Mouse (Mus musculus): ENCODE data around the gene Hist1h4c. TPM values are rescaled to one million over a fixed set of nuclear protein-coding genes. Genes with fewer than 3 reads are reported as not detected.

The Hist1h4c gene
- polyA plus RNA-seq (2017; shearing (Covaris generic)), result 1 to 10 TPM; 3.3 to 6.0 TPM

DNA sequence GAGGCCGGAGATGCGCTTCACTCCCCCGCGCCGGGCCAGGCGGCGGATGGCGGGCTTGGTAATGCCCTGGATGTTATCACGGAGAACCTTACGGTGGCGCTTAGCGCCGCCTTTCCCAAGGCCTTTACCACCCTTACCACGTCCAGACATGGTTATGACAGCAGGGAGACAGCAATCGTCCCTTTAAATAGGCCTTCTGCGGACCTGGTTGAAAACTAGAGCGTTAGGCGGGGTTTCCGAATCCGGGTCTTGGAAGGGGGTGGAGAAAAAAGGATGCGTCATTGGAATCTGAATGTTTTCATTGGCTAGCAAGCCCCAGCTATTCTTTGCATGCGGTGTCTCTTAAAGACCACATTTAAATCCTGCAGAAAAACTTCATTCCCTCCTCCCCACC, at the start of gene Hist1h4c:
TSS of gene Hist1h4c (minus strand) at position 155 of the 394 bp plus-strand sequence.

DNA sequence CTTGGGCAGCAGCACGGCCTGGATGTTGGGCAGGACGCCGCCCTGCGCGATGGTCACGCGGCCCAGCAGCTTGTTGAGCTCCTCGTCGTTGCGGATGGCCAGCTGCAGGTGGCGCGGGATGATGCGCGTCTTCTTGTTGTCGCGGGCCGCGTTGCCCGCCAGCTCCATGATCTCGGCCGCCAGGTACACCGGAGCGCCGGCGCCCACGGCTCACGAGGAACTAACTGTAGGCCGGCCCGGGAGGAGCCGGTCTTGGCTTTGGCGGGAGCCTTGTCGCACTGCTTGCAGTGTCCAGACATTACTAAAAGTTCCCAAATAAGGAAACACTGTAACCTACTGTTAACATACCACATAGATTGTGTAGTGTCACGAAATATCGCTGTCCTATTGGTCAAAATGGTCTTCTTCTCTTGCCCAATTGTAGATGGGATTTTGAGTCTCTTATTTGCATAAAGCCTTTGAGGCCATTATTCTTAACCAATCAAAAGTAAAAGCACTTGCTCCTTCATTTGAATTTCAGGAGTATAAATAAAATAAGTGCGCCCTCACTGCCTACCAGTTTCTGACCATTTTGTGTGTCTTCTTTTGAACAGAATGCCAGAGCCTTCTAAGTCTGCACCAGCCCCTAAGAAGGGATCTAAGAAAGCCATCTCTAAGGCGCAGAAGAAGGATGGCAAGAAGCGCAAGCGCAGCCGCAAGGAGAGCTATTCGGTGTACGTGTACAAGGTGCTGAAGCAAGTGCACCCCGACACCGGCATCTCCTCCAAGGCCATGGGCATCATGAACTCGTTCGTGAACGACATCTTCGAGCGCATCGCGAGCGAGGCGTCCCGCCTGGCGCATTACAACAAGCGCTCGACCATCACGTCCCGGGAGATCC, 48.2 kb upstream of the Hist1h4c start, which contains the start of gene Hist1h2bb:
TSS of gene Hist1h2bb (plus strand) at position 534 of the 880 bp plus-strand sequence.

DNA sequence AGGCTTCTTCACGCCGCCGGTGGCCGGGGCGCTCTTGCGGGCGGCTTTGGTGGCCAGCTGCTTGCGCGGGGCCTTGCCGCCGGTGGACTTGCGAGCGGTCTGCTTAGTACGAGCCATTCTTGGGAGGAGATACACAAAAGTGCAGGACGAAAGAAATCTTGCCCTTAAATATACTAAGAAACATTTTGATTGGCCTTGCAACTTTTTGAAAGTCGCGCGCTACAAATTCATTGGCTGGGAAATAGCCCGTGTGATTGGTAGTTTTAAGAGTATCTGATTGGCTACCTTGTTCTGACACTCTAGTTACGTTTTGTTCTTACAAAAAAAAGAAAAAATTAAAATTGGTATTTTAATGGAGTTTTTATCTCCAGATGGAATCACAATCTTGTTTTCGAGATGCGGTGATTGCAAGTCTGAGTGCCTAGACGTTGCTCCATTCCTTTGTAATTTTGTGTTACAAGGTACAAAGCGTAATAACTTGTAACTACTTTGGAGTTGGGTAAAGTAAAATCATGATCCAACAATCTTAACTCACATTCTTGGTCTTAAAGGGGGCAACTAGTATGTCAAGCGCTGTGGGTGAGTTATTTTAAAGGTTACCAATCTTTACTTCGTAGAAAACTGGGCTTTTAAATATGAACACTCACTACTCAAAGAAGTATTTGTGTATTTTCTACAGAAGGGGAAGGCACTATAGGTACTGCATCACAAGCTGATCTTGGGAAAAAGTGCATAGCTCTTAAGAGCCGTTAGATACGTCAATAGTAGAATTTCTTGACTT, 47.3 kb upstream of the Hist1h4c start, which contains the start of gene Hist1h3c:
TSS of gene Hist1h3c (minus strand) at position 222 of the 781 bp plus-strand sequence.

DNA sequence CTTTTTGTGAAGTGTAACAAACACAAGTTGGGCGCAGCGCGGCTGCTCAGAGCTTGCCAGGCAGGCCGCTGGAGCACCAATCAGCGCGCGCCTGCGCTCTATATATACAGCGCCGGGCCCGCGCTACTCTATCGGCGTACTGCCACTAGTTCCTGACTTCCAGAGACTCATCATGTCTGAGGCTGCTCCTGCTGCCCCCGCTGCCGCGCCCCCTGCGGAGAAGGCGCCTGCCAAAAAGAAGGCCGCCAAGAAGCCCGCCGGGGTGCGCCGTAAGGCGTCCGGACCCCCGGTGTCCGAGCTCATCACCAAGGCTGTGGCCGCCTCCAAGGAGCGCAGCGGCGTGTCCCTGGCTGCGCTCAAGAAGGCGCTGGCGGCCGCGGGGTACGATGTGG, 40.4 kb upstream of the Hist1h4c start, which contains the start of gene Hist1h1c:
TSS of gene Hist1h1c (plus strand) at position 132 of the 392 bp plus-strand sequence.

DNA sequence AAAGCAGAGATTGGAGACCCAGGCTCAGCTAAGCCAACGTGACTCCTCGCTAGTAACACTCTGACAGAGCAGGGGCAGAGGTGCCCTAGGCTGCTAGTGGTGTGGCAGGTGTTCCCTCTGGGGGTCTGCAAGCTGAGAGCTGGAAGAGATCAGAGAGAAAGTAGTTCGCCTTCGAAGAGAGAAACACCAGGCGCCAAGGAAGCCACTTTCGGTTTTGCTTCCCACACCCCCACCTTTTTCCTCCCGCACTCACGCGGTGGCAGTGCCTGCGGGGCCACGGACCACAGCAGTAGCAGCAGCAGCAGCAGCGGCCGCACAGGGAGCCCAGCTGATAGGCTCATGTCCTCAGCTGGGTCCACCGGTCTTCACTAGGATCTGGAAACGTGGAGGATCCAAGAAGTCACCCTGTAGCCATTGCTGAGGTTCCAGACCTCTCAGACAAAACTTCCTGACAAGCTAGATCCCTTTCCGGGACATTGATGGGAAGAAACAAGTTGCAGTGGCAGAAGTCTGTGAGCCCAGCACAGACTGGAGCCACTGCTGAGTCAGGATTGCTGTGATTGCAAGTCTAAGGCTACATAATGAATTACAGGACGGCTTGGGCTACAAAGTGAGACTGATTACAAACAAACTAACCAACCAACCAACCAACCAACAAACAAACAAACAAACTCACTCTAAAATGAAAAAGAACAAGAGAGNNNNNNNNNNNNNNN, 12.3 kb upstream of the Hist1h4c start, which contains the start of gene Hfe:
TSS of gene Hfe (minus strand) at position 481 of the 716 bp plus-strand sequence.

DNA sequence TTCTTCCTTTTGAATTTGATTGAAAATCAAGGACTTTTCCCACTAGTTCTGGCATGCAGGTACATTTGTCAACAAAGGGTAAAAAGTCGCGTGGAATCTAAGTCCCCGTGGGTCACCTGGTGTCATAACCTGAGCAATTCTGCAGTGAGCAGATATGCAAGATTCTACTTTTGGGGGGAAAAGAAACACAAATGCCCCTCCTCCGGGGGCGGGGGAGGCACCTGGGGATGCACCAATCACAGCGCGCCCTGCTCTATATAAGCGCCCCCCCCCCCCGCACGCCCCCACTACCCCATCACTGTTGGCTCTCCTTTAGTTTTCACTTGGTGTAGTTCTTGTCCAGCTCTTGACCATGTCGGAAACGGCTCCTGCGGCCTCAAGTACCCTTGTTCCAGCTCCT, 2.7 kb downstream of the Hist1h4c start, which contains the start of gene Hist1h1t:
TSS of gene Hist1h1t (plus strand) at position 301 of the 400 bp plus-strand sequence.

DNA sequence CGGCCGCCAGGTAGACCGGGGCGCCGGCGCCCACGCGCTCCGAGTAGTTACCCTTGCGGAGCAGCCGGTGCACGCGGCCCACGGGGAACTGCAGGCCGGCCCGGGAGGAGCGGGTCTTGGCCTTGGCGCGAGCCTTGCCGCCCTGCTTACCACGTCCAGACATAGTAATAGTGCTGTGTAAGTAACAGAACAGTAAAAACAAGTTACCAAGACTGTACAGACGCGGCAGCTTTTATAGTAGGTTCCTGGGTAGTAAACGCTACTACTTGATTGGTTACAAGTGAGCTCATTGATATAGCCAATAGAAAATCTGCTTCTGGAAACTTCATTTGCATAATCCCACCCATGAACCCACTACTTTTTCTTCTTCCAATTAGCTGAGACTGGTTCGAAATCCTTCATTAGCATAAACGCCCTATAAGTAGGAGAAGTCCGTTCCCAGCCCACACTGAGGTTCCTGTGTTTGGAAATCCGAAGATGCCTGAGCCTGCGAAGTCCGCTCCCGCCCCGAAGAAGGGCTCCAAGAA, 14.4 kb downstream of the Hist1h4c start, which contains the start of the genes Hist1h2ac and Hist1h2bc:
TSS of gene Hist1h2ac (minus strand) at position 194 of the 527 bp plus-strand sequence.
TSS of gene Hist1h2bc (plus strand) at position 445 of the 527 bp plus-strand sequence.

Other genes with a start within 250 kb of the Hist1h4c start
- not detected for gene Btn1a1, start 232.6 kb downstream of the Hist1h4c start, polyA plus RNA-seq (2017; shearing (Covaris generic))
- under 1 TPM in 1 of 2 experiments, not detected in 1; 0.12 TPM for gene Btn2a2, start 209.6 kb downstream of the Hist1h4c start, polyA plus RNA-seq (2017; shearing (Covaris generic))
- gene Hist1h4h, start 167.4 kb downstream of the Hist1h4c start, polyA plus RNA-seq (2017; shearing (Covaris generic)), result 1 to 10 TPM; 1.3 to 4.8 TPM
- not detected for gene Hist1h2af, start 164.5 kb downstream of the Hist1h4c start, polyA plus RNA-seq (2017; shearing (Covaris generic))
- gene Hist1h3g, start 163.0 kb downstream of the Hist1h4c start, polyA plus RNA-seq (2017; shearing (Covaris generic)), result not detected
- gene Hist1h2bh, start 155.1 kb downstream of the Hist1h4c start, polyA plus RNA-seq (2017; shearing (Covaris generic)), result under 1 TPM; 0.27 to 0.59 TPM
- under 1 TPM; 0.41 to 0.84 TPM for gene Hist1h3f, start 154.4 kb downstream of the Hist1h4c start, polyA plus RNA-seq (2017; shearing (Covaris generic))
- 1 to 10 TPM in 1 of 2 experiments, not detected in 1; 2.0 TPM for gene Hist1h4f, start 146.8 kb downstream of the Hist1h4c start, polyA plus RNA-seq (2017; shearing (Covaris generic))
- under 1 TPM; 0.64 to 0.98 TPM for gene Hist1h1d, start 145.2 kb downstream of the Hist1h4c start, polyA plus RNA-seq (2017; shearing (Covaris generic))
- 1 to 10 TPM; 1.4 to 5.5 TPM for gene Hist1h3e, start 136.1 kb downstream of the Hist1h4c start, polyA plus RNA-seq (2017; shearing (Covaris generic))
- 10 to 100 TPM in 1 of 2 experiments, 1 to 10 TPM in 1; 7.7 to 16.3 TPM for gene Hist1h2ae, start 127.2 kb downstream of the Hist1h4c start, polyA plus RNA-seq (2017; shearing (Covaris generic))
- 1 to 10 TPM; 2.7 to 5.0 TPM for gene Hist1h2bg, start 127.1 kb downstream of the Hist1h4c start, polyA plus RNA-seq (2017; shearing (Covaris generic))
- not detected for gene Hist1h2bf, start 124.3 kb downstream of the Hist1h4c start, polyA plus RNA-seq (2017; shearing (Covaris generic))
- gene Hist1h2ad, start 124.1 kb downstream of the Hist1h4c start, polyA plus RNA-seq (2017; shearing (Covaris generic)), result under 1 TPM in 1 of 2 experiments, not detected in 1; 0.38 TPM
- gene Hist1h3d, start 122.7 kb downstream of the Hist1h4c start, polyA plus RNA-seq (2017; shearing (Covaris generic)), result under 1 TPM in 1 of 2 experiments, not detected in 1; 0.44 TPM
- 10 to 100 TPM; 23.0 to 41.6 TPM for gene Hist1h4d, start 116.9 kb downstream of the Hist1h4c start, polyA plus RNA-seq (2017; shearing (Covaris generic))
- gene Hist1h2be, start 77.3 kb downstream of the Hist1h4c start, polyA plus RNA-seq (2017; shearing (Covaris generic)), result 1 to 10 TPM; 1.2 to 1.4 TPM
- gene Hist1h1e, start 75.9 kb downstream of the Hist1h4c start, polyA plus RNA-seq (2017; shearing (Covaris generic)), result 10 to 100 TPM in 1 of 2 experiments, 1 to 10 TPM in 1; 7.1 to 18.0 TPM
- under 1 TPM; 0.55 to 0.80 TPM for gene Hist1h2ac, start 14.5 kb downstream of the Hist1h4c start, polyA plus RNA-seq (2017; shearing (Covaris generic))
- gene Hist1h2bc, start 14.3 kb downstream of the Hist1h4c start, polyA plus RNA-seq (2017; shearing (Covaris generic)), result 1 to 10 TPM; 3.0 to 4.1 TPM
- under 1 TPM in 1 of 2 experiments, not detected in 1; 0.38 TPM for gene Hist1h1t, start 2.6 kb downstream of the Hist1h4c start, polyA plus RNA-seq (2017; shearing (Covaris generic))
- 1 to 10 TPM; 1.3 to 2.6 TPM for gene Hfe, start 12.4 kb upstream of the Hist1h4c start, polyA plus RNA-seq (2017; shearing (Covaris generic))
- 10 to 100 TPM; 13.3 to 18.7 TPM for gene Hist1h1c, start 40.4 kb upstream of the Hist1h4c start, polyA plus RNA-seq (2017; shearing (Covaris generic))
- gene Hist1h3c, start 47.1 kb upstream of the Hist1h4c start, polyA plus RNA-seq (2017; shearing (Covaris generic)), result 1 to 10 TPM; 2.7 to 3.1 TPM
- 1 to 10 TPM; 1.1 to 2.8 TPM for gene Hist1h2bb, start 48.3 kb upstream of the Hist1h4c start, polyA plus RNA-seq (2017; shearing (Covaris generic))
- gene Hist1h2ab, start 52.7 kb upstream of the Hist1h4c start, polyA plus RNA-seq (2017; shearing (Covaris generic)), result 1 to 10 TPM; 4.6 to 7.2 TPM
- gene Hist1h3b, start 53.8 kb upstream of the Hist1h4c start, polyA plus RNA-seq (2017; shearing (Covaris generic)), result 1 to 10 TPM in 1 of 2 experiments, not detected in 1; 1.4 TPM
- gene Hist1h4b, start 58.6 kb upstream of the Hist1h4c start, polyA plus RNA-seq (2017; shearing (Covaris generic)), result 1 to 10 TPM; 5.4 to 5.6 TPM
- gene Hist1h4a, start 62.8 kb upstream of the Hist1h4c start, polyA plus RNA-seq (2017; shearing (Covaris generic)), result not detected
- gene Hist1h3a, start 63.9 kb upstream of the Hist1h4c start, polyA plus RNA-seq (2017; shearing (Covaris generic)), result 1 to 10 TPM; 5.1 TPM
- gene Hist1h1a, start 65.2 kb upstream of the Hist1h4c start, polyA plus RNA-seq (2017; shearing (Covaris generic)), result 1 to 10 TPM; 2.5 to 3.0 TPM
- gene Trim38, start 71.5 kb upstream of the Hist1h4c start, polyA plus RNA-seq (2017; shearing (Covaris generic)), result under 1 TPM in 1 of 2 experiments, not detected in 1; 0.17 TPM
- under 1 TPM in 1 of 2 experiments, not detected in 1; 0.09 TPM for gene Slc17a2, start 108.5 kb upstream of the Hist1h4c start, polyA plus RNA-seq (2017; shearing (Covaris generic))
- gene Slc17a3, start 141.0 kb upstream of the Hist1h4c start, polyA plus RNA-seq (2017; shearing (Covaris generic)), result not detected
- gene Slc17a1, start 169.3 kb upstream of the Hist1h4c start, polyA plus RNA-seq (2017; shearing (Covaris generic)), result under 1 TPM in 1 of 2 experiments, not detected in 1; 0.09 TPM
- gene Slc17a4, start 216.6 kb upstream of the Hist1h4c start, polyA plus RNA-seq (2017; shearing (Covaris generic)), result not detected
- not detected for gene Hist1h2ba, start 235.7 kb upstream of the Hist1h4c start, polyA plus RNA-seq (2017; shearing (Covaris generic))
- not detected for gene Hist1h2aa, start 236.0 kb upstream of the Hist1h4c start, polyA plus RNA-seq (2017; shearing (Covaris generic))